Mouse (Mus musculus): ENCODE measurements at regions not wholly inside any gene's neighbourhood (a gene's known extent, or its start where the extent isn't known, plus 50 kb on each side); places are given as distances from the start of the nearest gene placed in this dataset.

GRCm38 (mm10) chr1:73541371-73541770 lies 525.7 kb upstream of the Tnp1 start:
- DNase-seq (ENCODE audit: low read depth, low spot score): no peak

- no peak for DNase-seq (ENCODE audit: low read depth, low spot score)
Measured at GRCm38 (mm10) chr1:73538420-73538871, 522.7 kb upstream of the Tnp1 start.

GRCm38 (mm10) chr1:73535726-73536265 lies 520.1 kb upstream of the Tnp1 start:
- DNase-seq (ENCODE audit: low read depth, low spot score): no peak

- DNase-seq (ENCODE audit: low read depth, low spot score): no peak
Measured at GRCm38 (mm10) chr1:73533526-73533925, 517.8 kb upstream of the Tnp1 start.

GRCm38 (mm10) chr1:73532316-73532715 lies 516.6 kb upstream of the Tnp1 start:
- no peak for DNase-seq (ENCODE audit: low read depth, low spot score)

- no peak for DNase-seq (ENCODE audit: low read depth, low spot score)
Measured at GRCm38 (mm10) chr1:73531831-73532230, 516.1 kb upstream of the Tnp1 start.

- DNase-seq (ENCODE audit: low read depth, low spot score): no peak
Measured at GRCm38 (mm10) chr1:73530326-73530725, 514.6 kb upstream of the Tnp1 start.

GRCm38 (mm10) chr1:73528623-73529022 lies 512.9 kb upstream of the Tnp1 start:
- DNase-seq (ENCODE audit: low read depth, low spot score): no peak

- no peak for DNase-seq (ENCODE audit: low read depth, low spot score)
Measured at GRCm38 (mm10) chr1:73516441-73516840, 500.7 kb upstream of the Tnp1 start.

- no peak for DNase-seq (ENCODE audit: low read depth, low spot score)
Measured at GRCm38 (mm10) chr1:73515781-73516180, 500.1 kb upstream of the Tnp1 start.

- no peak for DNase-seq (ENCODE audit: low read depth, low spot score)
Measured at GRCm38 (mm10) chr1:73513822-73514221, 498.1 kb upstream of the Tnp1 start.

- DNase-seq (ENCODE audit: low read depth, low spot score): no peak
Measured at GRCm38 (mm10) chr1:73512836-73513235, 497.1 kb upstream of the Tnp1 start.

GRCm38 (mm10) chr1:73507071-73507754 lies 491.5 kb upstream of the Tnp1 start:
- no peak for DNase-seq (ENCODE audit: low read depth, low spot score)

GRCm38 (mm10) chr1:73503611-73504010 lies 487.9 kb upstream of the Tnp1 start:
- DNase-seq (ENCODE audit: low read depth, low spot score): no peak

- no peak for DNase-seq (ENCODE audit: low read depth, low spot score)
Measured at GRCm38 (mm10) chr1:73500671-73501070, 485.0 kb upstream of the Tnp1 start.

GRCm38 (mm10) chr1:73495971-73496749 lies 480.5 kb upstream of the Tnp1 start:
- DNase-seq (ENCODE audit: low read depth, low spot score): no peak

- no peak for DNase-seq (ENCODE audit: low read depth, low spot score)
Measured at GRCm38 (mm10) chr1:73481956-73482355, 466.2 kb upstream of the Tnp1 start.

GRCm38 (mm10) chr1:73479349-73479920 lies 463.7 kb upstream of the Tnp1 start:
- DNase-seq (ENCODE audit: low read depth, low spot score): no peak

GRCm38 (mm10) chr1:73460598-73460997 lies 444.9 kb upstream of the Tnp1 start:
- DNase-seq (ENCODE audit: low read depth, low spot score): no peak

- no peak for DNase-seq (ENCODE audit: low read depth, low spot score)
Measured at GRCm38 (mm10) chr1:73459754-73460534, 444.2 kb upstream of the Tnp1 start.

GRCm38 (mm10) chr1:73457261-73457660 lies 441.6 kb upstream of the Tnp1 start:
- no peak for DNase-seq (ENCODE audit: low read depth, low spot score)
